Mouse (Mus musculus): ENCODE data around the gene Fndc3b.

DNA sequence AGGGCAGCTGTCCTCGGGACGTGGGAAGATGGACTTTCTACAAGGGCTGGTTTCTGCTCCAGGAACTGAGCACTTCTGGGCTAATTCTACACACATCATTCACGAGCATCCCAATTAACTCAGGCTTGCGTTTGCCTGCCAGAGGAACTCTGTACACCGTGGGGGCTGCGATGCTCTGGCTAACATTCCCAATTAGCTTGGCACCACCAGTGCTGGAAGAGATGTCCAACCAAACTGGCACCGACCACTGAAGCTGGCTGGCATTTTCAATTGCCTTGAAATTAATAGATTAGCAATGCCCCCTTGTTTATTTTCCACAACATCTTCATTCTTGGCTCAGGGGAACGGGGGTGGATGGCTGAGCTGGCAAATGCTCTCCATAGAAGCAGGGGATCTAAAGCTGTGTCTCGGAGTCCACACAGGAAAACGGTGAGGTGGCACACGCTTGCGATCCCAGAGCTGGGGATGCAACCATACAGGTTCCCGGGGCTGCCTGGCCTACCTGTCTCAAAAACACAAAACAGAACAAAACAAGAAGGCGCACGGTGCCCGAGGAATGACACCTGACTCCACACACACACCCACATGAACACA, 232.4 kb downstream of the Fndc3b start:
- no peak for TF ChIP-seq CTCF (conservative IDR thresholded peaks at IDR 0.05; ENCODE audit: insufficient read depth, insufficient read length, low read depth, low read length)
- no peak for TF ChIP-seq POLR2A (IDR thresholded peaks at IDR 0.05; ENCODE audit: low read depth, low read length)

Data from kidney, adult 2 months (tissue).